Mouse (Mus musculus): ENCODE data around the gene Nup98. TPM values are rescaled to one million over a fixed set of nuclear protein-coding genes. Genes with fewer than 3 reads are reported as not detected.
A peak's percentile ranks its signal among the peaks of the same experiment; 100 is the strongest.

Gene Nup98
- polyA plus RNA-seq, 1 experiment from 2014 or later = 35.0 TPM

DNA sequence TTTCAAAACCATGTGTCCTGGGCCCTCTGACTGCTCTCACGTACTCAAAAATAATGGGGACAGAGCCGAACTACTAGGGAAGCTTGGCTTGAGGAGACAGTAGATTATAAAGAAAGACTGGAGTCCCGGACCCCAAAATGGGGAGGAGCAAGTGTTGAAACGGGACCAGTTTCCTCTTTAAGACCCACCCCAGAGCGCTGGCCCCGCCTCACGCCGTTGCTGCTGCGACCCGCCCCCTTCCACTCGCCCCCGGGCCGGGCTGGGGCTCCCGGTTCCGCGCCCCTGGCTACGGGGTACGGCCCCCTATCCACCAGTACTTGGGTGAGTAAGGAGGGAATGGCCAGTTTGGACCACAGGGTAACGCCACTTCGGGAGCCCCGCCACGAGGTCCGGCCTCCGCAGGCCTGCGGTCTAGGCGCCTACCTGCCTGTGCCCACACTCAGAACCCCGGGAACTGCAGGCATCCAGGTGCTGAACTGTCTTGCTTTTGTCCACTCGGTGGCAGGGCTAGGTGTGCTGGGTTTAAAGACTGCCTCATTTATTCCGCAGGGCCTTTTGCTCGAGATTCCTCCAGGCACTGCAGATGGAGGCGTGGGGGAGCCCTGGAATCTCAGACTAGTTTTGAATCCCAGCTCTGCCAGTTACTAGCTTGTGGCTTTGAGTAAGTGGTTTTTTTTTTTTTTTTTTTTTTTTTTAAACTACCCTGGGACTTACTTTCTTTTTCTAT is 13.0 kb upstream of the Nup98 start:
- H3K27ac ChIP-seq (ENCODE audit: low read length) = peak overlapping the region; percentile 93
- peak overlapping the region; percentile 58 for H3K4me3 ChIP-seq (replicated peaks; ENCODE audit: low read length)
- WGBS = under 1% methylated on average over 31 of the region's 31 CpGs
- no peaks in the 10 kb centered on the region for H3K36me3 ChIP-seq (ENCODE audit: control insufficient read depth, insufficient read depth, low read length)
- no peaks in the 10 kb centered on the region for H3K27me3 ChIP-seq (ENCODE audit: control insufficient read depth, insufficient read depth, low read length)
- H3K9ac ChIP-seq (ENCODE audit: low read length) = peak overlapping the region; percentile 73
- ATAC-seq (ENCODE audit: insufficient read depth, low FRiP score) = peak; percentile 83
- H3K4me1 ChIP-seq (ENCODE audit: control insufficient read depth, insufficient read depth, low read length) = peaks cover 13% of the 10 kb centered on the region; the same call in 1 of the 2 replicates
- H3K9me3 ChIP-seq (replicated peaks; ENCODE audit: control insufficient read depth, low read length) = no peaks in the 10 kb centered on the region
- H3K4me2 ChIP-seq (ENCODE audit: low read depth, low read length) = peak overlapping the region; percentile 82

DNA sequence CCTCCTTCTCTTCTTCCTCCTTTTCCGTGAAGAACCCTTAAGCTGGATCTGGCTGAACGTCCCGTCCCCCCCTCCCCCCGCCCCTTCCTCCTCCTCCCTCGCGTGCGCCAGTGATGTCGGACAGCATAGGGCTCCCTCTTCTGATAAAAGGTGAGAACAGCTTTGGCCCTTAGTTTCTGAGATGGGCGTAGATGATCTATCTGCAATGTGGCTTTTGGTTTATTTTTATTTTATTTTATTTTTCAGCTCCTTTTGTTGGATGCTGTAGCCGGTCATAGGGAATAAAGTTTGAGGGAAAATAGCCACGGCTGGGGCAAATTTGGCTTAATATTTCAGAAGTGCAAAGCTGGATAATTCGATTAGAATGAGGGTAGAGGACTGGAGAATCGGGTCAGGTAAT is 12.4 kb upstream of the Nup98 start:
- no peaks in the 10 kb centered on the region for H3K27me3 ChIP-seq (ENCODE audit: control insufficient read depth, insufficient read depth, low read length)
- peak overlapping the region; percentile 93 for H3K27ac ChIP-seq (ENCODE audit: low read length)
- H3K4me1 ChIP-seq (ENCODE audit: control insufficient read depth, insufficient read depth, low read length) = peaks cover 13% of the 10 kb centered on the region; the same call in 1 of the 2 replicates
- no peaks in the 10 kb centered on the region for H3K9me3 ChIP-seq (replicated peaks; ENCODE audit: control insufficient read depth, low read length)
- peak overlapping the region; percentile 58 for H3K4me3 ChIP-seq (replicated peaks; ENCODE audit: low read length)
- no peaks in the 10 kb centered on the region for H3K36me3 ChIP-seq (ENCODE audit: control insufficient read depth, insufficient read depth, low read length)
- H3K4me2 ChIP-seq (ENCODE audit: low read depth, low read length) = peak overlapping the region; percentile 82
- 0% methylated on average over 12 of the region's 13 CpGs for WGBS
- peak; percentile 61; the same call in 1 of the 2 replicates for ATAC-seq (ENCODE audit: insufficient read depth, low FRiP score)
- peak overlapping the region; percentile 73 for H3K9ac ChIP-seq (ENCODE audit: low read length)

DNA sequence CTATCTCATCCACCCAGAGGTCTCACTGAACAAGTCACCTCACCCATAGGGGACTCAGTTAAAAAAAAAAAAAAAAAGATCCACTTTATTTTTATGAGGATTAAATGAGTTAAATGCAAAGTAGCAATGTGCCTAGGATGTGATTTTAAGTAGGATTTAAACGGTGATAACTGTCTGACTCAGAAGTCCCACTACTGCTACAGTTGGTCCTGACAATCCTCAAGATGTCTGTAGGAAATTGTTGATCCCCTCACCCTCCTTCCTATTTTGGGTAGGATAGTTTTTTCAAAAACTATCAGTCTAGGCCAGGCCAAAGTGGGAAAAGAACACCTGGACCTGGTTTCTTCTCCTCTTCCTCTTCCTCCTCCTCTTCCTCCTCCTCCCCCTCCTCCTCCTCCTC is 11.9 kb upstream of the Nup98 start:
- H3K4me2 ChIP-seq (ENCODE audit: low read depth, low read length) = peak overlapping the region; percentile 82
- peak overlapping the region; percentile 58; the same call in 1 of the 2 replicates for H3K4me3 ChIP-seq (replicated peaks; ENCODE audit: low read length)
- ATAC-seq (ENCODE audit: insufficient read depth, low FRiP score) = no peak
- H3K27ac ChIP-seq (ENCODE audit: low read length) = 0 out of 2 replicates have a peak overlapping the region, but pooled peaks have one; percentile 55
- H3K36me3 ChIP-seq (ENCODE audit: control insufficient read depth, insufficient read depth, low read length) = no peaks in the 10 kb centered on the region
- peaks cover 13% of the 10 kb centered on the region; the same call in 1 of the 2 replicates for H3K4me1 ChIP-seq (ENCODE audit: control insufficient read depth, insufficient read depth, low read length)
- 40% methylated on average over 1 of the region's 1 CpGs for WGBS
- H3K9me3 ChIP-seq (replicated peaks; ENCODE audit: control insufficient read depth, low read length) = no peaks in the 10 kb centered on the region
- no peak overlapping the region; the same call in 1 of the 2 replicates for H3K9ac ChIP-seq (ENCODE audit: low read length)
- H3K27me3 ChIP-seq (ENCODE audit: control insufficient read depth, insufficient read depth, low read length) = no peaks in the 10 kb centered on the region

GRCm38 (mm10) chr7:102211071-102211470 is 1.1 kb upstream of the Nup98 start:
- Histone ChIP-seq H3K9me3 (replicated peaks; ENCODE audit: control insufficient read depth, low read length) (no peaks in the 10 kb centered on the region), H3K4me1 (ENCODE audit: control insufficient read depth, insufficient read depth, low read length) (peaks cover 5% of the 10 kb centered on the region), H3K9ac (ENCODE audit: low read length) (peak overlapping the region; percentile 73), H3K27ac (ENCODE audit: low read length) (peak overlapping the region; percentile 83), H3K36me3 (ENCODE audit: control insufficient read depth, insufficient read depth, low read length) (no peaks in the 10 kb centered on the region), H3K4me2 (ENCODE audit: low read depth, low read length) (peak overlapping the region; percentile 64), H3K4me3 (replicated peaks; ENCODE audit: low read length) (peak overlapping the region; percentile 90), H3K27me3 (ENCODE audit: control insufficient read depth, insufficient read depth, low read length) (no peaks in the 10 kb centered on the region)
- no peak for ATAC-seq (ENCODE audit: insufficient read depth, low FRiP score)
- 50% methylated on average over 3 of the region's 3 CpGs for WGBS

- Histone ChIP-seq H3K9me3 (replicated peaks; ENCODE audit: control insufficient read depth, low read length) (no peaks in the 10 kb centered on the region), H3K27me3 (ENCODE audit: control insufficient read depth, insufficient read depth, low read length) (no peaks in the 10 kb centered on the region), H3K4me2 (ENCODE audit: low read depth, low read length) (peak overlapping the region; percentile 83), H3K4me3 (replicated peaks; ENCODE audit: low read length) (peak overlapping the region; percentile 90), H3K4me1 (ENCODE audit: control insufficient read depth, insufficient read depth, low read length) (peaks cover 7% of the 10 kb centered on the region), H3K27ac (ENCODE audit: low read length) (no peak overlapping the region; the same call in 1 of the 2 replicates), H3K36me3 (ENCODE audit: control insufficient read depth, insufficient read depth, low read length) (no peaks in the 10 kb centered on the region), H3K9ac (ENCODE audit: low read length) (peak overlapping the region; percentile 93)
- no peak for ATAC-seq (ENCODE audit: insufficient read depth, low FRiP score)
- WGBS = 43% methylated on average over 4 of the region's 4 CpGs
Observed at GRCm38 (mm10) chr7:102208806-102209363, 1.1 kb downstream of the Nup98 start.

GRCm38 (mm10) chr7:102205646-102206045 is 4.3 kb downstream of the Nup98 start:
- no peak for ATAC-seq (ENCODE audit: insufficient read depth, low FRiP score)
- Histone ChIP-seq H3K4me3 (replicated peaks; ENCODE audit: low read length) (no peak overlapping the region), H3K36me3 (ENCODE audit: control insufficient read depth, insufficient read depth, low read length) (no peaks in the 10 kb centered on the region), H3K9me3 (replicated peaks; ENCODE audit: control insufficient read depth, low read length) (no peaks in the 10 kb centered on the region), H3K4me2 (ENCODE audit: low read depth, low read length) (no peak overlapping the region), H3K9ac (ENCODE audit: low read length) (no peak overlapping the region), H3K27ac (ENCODE audit: low read length) (no peak overlapping the region), H3K27me3 (ENCODE audit: control insufficient read depth, insufficient read depth, low read length) (no peaks in the 10 kb centered on the region), H3K4me1 (ENCODE audit: control insufficient read depth, insufficient read depth, low read length) (peaks cover 7% of the 10 kb centered on the region)
- WGBS = 64% methylated on average over 1 of the region's 1 CpGs

DNA sequence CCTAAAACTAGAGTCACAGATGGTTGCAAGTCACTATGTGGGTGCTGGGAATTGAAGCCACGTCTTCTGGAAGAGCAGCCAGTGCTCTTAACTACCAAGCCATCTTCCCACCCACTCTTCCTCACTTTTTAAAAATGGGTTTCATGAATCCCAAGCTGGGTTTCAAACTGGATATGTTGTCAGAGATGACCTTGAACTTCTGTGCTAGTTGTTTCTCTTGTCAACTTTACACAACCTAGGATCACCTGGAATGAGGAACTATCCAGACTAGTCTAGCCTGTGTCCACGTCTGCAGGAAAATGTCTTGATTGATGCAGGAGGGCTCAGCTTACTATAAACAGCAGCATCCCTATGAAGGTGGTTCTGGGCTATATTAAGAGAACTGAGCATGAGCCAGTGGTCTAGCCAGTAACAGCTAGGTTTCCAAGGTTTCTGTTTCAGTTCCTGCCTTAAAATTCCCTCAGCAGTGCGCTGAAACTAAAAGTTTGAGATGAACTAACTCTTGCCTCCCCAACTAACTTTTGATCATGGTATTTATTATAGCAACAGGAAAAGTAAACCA is 5.6 kb downstream of the Nup98 start:
- Histone ChIP-seq H3K9ac (ENCODE audit: low read length) (no peak overlapping the region), H3K27ac (ENCODE audit: low read length) (no peak overlapping the region), H3K9me3 (replicated peaks; ENCODE audit: control insufficient read depth, low read length) (no peaks in the 10 kb centered on the region), H3K36me3 (ENCODE audit: control insufficient read depth, insufficient read depth, low read length) (no peaks in the 10 kb centered on the region), H3K4me2 (ENCODE audit: low read depth, low read length) (no peak overlapping the region), H3K4me3 (replicated peaks; ENCODE audit: low read length) (no peak overlapping the region), H3K27me3 (ENCODE audit: control insufficient read depth, insufficient read depth, low read length) (no peaks in the 10 kb centered on the region), H3K4me1 (ENCODE audit: control insufficient read depth, insufficient read depth, low read length) (peaks cover 7% of the 10 kb centered on the region)
- WGBS = 74% methylated on average over 3 of the region's 3 CpGs
- ATAC-seq (ENCODE audit: insufficient read depth, low FRiP score) = no peak

GRCm38 (mm10) chr7:102200996-102201785 is 8.8 kb downstream of the Nup98 start:
- Histone ChIP-seq H3K4me2 (ENCODE audit: low read depth, low read length) (no peak overlapping the region), H3K27ac (ENCODE audit: low read length) (no peak overlapping the region), H3K4me3 (replicated peaks; ENCODE audit: low read length) (no peak overlapping the region), H3K9me3 (replicated peaks; ENCODE audit: control insufficient read depth, low read length) (no peaks in the 10 kb centered on the region), H3K36me3 (ENCODE audit: control insufficient read depth, insufficient read depth, low read length) (no peaks in the 10 kb centered on the region), H3K27me3 (ENCODE audit: control insufficient read depth, insufficient read depth, low read length) (no peaks in the 10 kb centered on the region), H3K4me1 (ENCODE audit: control insufficient read depth, insufficient read depth, low read length) (0 out of 2 replicates have a peak, but pooled peaks cover 3% of the 10 kb centered on the region), H3K9ac (ENCODE audit: low read length) (no peak overlapping the region)
- no peak for ATAC-seq (ENCODE audit: insufficient read depth, low FRiP score)

Data from stomach, embryonic 16.5 days (tissue).